Mouse (Mus musculus) erythroblast, embryonic 14.5 days (primary cell): Measurements from ENCODE around the gene Gm28305.

Experiments used
- GATA1 ChIP-seq: IDR thresholded peaks from 2 replicates; pipeline ENCODE4 v1.6.1; 2012; ENCODE audit warnings: low read length, inconsistent platforms, mixed read lengths
- TAL1 ChIP-seq: IDR thresholded peaks from 3 replicates; pipeline ENCODE4 v1.6.1; 2012; ENCODE audit warnings: low read length, inconsistent platforms, mixed read lengths

GRCm38 (mm10) chr9:104040362-104040761, at the start of gene Gm28305:
- TF ChIP-seq TAL1 (no peak), GATA1 (no peak)
